Mouse (Mus musculus) left cerebral cortex, adult 8-10 months (tissue): ENCODE measurements at regions not wholly inside any gene's neighbourhood (a gene's known extent, or its start where the extent isn't known, plus 50 kb on each side); places are given as distances from the start of the nearest gene placed in this dataset.
"Not testable (repeated sequence)": the region's sequence is repeated elsewhere in the genome, so short reads cannot be mapped to it uniquely, and the experiment has no call there.

ENCODE experiments used
- DNase-seq, 2 experiments: peaks; one replicate each; pipeline ENCODE4 v3.0.0; 2022; ENCODE audit warnings: low spot score in 2 of 2

DNA sequence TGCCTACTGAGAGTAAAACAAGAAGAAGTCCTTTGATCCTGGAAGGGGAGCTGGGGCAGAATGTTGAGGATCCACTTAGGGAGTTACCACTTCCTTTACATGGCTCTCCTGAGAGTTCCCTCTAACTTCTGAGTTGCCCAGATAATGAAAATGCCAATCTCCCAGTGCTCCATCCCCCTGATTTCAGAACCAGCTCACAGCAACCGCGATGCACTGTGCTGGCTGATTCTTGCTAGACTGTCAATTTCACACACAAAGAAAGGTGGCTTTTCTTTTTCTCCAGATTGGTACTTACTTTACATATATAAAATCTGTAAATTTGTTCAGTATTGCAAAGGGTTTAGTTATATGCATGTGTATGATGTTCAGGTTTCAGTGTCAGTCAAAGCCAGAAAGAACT, 1248.1 kb upstream of the Adam24 start:
- no peak for DNase-seq

DNA sequence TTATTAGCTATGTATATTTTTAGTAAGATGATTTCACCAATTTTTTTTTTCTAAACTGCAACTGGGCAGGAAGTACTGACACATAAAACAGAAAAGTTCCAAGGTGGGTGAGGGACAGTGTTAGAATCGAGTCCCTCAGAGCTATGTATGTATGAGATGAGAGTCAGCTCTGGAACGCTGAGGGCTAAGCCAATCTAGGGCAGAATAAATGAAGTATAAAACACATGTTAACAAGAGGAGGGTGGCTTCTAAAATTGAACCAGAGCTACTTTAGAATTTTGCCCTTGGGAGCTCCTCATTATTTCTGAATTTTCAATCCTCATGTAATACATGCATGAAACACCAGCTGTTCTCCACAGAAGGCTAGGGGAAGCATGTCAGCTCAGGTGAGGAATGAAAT, 1247.5 kb upstream of the Adam24 start:
- DNase-seq, result peak in 1 of 2 experiments; percentile 41

DNA sequence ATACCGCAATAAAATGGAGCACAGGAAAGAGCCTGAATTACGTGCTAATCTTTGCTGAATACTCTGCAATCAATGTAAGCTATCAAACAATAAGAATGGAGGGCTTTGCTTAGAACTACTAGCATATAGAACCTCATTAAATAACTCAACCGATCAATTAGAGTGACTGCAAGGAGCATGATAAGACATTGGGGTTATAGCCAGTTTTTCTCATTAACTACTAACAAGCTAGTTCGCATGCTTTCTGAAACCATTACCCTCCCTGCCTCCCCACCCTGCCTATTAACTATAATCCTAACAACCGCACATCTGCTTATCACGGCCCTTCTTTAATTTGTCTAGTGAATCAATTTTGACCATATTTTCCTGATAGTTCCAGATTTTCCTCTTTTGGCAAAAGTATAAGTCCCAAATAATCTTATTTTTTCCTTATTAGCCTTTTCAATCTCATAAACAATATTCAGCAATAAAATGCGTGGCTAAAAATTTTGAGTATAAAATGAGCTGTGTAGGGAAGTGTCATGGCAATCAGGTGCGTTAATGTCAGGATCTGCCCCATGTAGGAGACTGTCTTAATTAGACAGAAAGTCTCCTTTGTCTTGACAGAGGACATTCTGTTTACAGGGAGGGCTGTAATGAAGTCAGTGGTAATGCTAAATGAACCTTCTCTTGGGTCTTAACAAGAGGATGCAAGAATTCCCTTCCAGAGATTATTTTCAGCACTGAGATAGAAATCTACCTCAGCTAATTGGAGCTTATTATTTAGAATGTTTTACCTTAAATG, 1234.1 kb upstream of the Adam24 start:
- no peak for DNase-seq

DNA sequence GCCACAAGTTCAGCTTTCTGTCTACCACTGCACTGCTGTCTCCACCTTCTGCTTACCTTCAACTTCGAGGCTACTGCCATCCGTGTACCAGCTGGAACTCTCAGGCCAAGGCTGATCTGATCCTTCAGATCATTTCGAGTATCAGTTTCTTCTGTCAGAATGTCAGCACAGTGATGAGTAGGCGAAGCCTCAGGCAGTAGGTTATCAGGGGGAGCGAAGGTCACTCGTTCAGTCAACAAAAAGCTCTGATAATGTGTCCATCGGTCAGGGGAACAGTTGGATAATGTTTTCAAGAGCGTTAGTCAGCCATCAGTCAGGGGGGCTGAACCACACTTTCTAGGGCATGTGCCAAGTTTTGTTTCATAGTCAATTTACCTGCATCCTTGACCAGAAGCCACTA, 1183.7 kb upstream of the Adam24 start:
- DNase-seq, result not testable (repeated sequence)

DNA sequence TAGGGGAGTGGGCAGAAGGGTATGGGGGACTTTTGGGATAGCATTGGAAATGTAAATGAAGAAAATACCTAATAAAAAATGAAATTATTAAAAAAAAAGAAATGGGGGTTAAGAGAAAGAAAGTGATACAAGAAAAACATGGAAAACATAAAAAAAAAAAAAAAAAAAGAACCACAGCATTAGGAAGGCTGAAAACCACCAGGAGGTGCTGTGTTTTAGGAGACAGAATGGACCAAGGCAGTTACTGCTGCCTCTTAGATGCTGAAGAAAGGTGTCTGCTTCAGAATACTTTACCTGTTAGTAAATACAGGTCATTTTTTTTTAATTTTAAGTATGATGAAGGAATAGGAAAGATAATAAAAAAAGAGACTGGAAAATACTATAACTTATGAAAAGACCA, 1174.5 kb upstream of the Adam24 start:
- DNase-seq, result no peak

DNA sequence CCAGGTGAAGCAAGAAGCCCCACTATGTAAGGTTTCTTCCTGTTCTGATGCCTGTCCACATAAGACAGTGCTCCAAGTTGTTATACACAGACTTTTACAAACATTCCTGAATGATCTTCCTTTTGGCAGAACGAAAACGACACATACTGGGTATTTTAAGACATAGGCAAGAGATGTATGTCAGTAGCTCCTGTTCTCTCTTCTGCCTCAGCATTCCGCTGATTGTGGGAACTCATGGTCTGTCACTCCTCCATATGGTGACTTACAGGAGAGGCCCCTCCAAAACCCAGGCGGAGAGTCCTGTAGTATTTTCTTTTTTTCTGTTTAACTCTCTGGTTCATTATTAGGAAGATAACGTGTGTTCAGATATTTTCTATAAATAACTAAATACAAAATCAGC, 1170.6 kb upstream of the Adam24 start:
- no peak for DNase-seq

DNA sequence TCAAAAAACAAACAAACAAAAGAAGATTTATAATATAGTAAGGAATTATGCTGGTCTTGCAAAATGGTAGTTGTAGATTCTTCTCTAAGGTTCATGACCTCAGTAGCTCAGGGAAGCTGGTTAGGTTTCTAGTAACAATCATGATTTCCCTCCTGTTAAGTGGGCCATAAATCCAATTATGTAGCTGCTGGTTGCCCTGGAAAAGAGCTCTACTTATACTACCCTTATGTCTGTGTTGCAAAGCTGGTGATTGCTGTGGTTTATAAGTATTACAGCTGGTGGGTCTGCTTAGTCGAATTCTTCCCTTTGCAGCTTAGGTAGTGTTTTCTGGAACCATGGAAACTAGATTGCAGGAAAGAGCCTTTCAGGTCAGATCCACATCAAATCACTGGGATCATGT, 1161.9 kb upstream of the Adam24 start:
- no peak for DNase-seq
